Mouse (Mus musculus): ENCODE data around the gene Gm6169. TPM values are rescaled to one million over a fixed set of nuclear protein-coding genes. Genes with fewer than 3 reads are reported as not detected.
"Not testable (repeated sequence)": the region's sequence is repeated elsewhere in the genome, so short reads cannot be mapped to it uniquely, and the experiment has no call there.

Gene Gm6169
- polyA plus RNA-seq, 1 experiment = 6.3 TPM

GRCm38 (mm10) chr13:97066649-97067550 is 32.1 kb downstream of the Gm6169 start, which contains the start of gene Fam169a:
Gene Fam169a, plus strand, starts transcription at chr13:97067286.
- no peak within 1 kb of the TSS for H3K4me3 ChIP-seq
- H3ac ChIP-seq (ENCODE audit: control insufficient read depth, insufficient read length) = no peak within 1 kb of the TSS
- TF ChIP-seq MYOD1 (IDR thresholded peaks at IDR 0.05; ENCODE audit: control insufficient read depth in 1 of 3, insufficient read length in 2 of 3, low read depth in 2 of 3) (no peak), REST (IDR thresholded peaks at IDR 0.05; ENCODE audit: insufficient read depth, insufficient read length) (no peak), USF1 (IDR thresholded peaks at IDR 0.05; ENCODE audit: low read depth) (no peak), E2F4 (IDR thresholded peaks at IDR 0.05; ENCODE audit: insufficient read depth) (no peak), TCF12 (IDR thresholded peaks at IDR 0.05; ENCODE audit: insufficient read depth, poor library complexity, severe bottlenecking) (no peak), POLR2AphosphoS2 (IDR thresholded peaks at IDR 0.05; ENCODE audit: insufficient read length, low read depth) (no peak), MYOG (IDR thresholded peaks at IDR 0.05; ENCODE audit: control insufficient read depth in 1 of 3, insufficient read depth in 1 of 3, insufficient read length in 2 of 3, low read depth in 2 of 3) (no peak), POLR2A (IDR thresholded peaks at IDR 0.05; ENCODE audit: insufficient read length, low read depth) (no peak), MAX (IDR thresholded peaks at IDR 0.05; ENCODE audit: low read depth) (no peak), CEBPB (IDR thresholded peaks at IDR 0.05; ENCODE audit: insufficient read depth, poor library complexity, severe bottlenecking) (no peak), TCF3 (IDR thresholded peaks at IDR 0.05; ENCODE audit: insufficient read length, low read depth) (no peak), SRF (IDR thresholded peaks at IDR 0.05; ENCODE audit: control insufficient read depth, insufficient read length, low read depth) (no peak)
- H3K79me2 ChIP-seq (ENCODE audit: control insufficient read depth, insufficient read depth) = no peaks in the 10 kb centered on the region
- no peaks in the 10 kb centered on the region for H3K36me3 ChIP-seq (ENCODE audit: control insufficient read depth, insufficient read depth)
- no peak within 1 kb of the TSS for H3K4me2 ChIP-seq (ENCODE audit: low read depth)
- peaks cover 19% of the 10 kb centered on the region for H3K27me3 ChIP-seq (ENCODE audit: control insufficient read depth, insufficient read depth, insufficient read length)

GRCm38 (mm10) chr13:97064844-97065621 is 34.0 kb downstream of the Gm6169 start:
- H3K36me3 ChIP-seq (ENCODE audit: control insufficient read depth, insufficient read depth); H3K4me3 ChIP-seq; H3ac ChIP-seq (ENCODE audit: control insufficient read depth, insufficient read length); H3K79me2 ChIP-seq (ENCODE audit: control insufficient read depth, insufficient read depth); H3K27me3 ChIP-seq (ENCODE audit: control insufficient read depth, insufficient read depth, insufficient read length): not testable (repeated sequence)
- H3K4me2 ChIP-seq (ENCODE audit: low read depth) = peak overlapping the region; percentile 6

GRCm38 (mm10) chr13:97064413-97064812 is 34.6 kb downstream of the Gm6169 start:
- no peak overlapping the region for H3ac ChIP-seq (ENCODE audit: control insufficient read depth, insufficient read length)
- H3K36me3 ChIP-seq (ENCODE audit: control insufficient read depth, insufficient read depth) = no peaks in the 10 kb centered on the region
- no peaks in the 10 kb centered on the region for H3K27me3 ChIP-seq (ENCODE audit: control insufficient read depth, insufficient read depth, insufficient read length)
- TF ChIP-seq CEBPB (IDR thresholded peaks at IDR 0.05; ENCODE audit: insufficient read depth, poor library complexity, severe bottlenecking) (no peak), MAX (IDR thresholded peaks at IDR 0.05; ENCODE audit: low read depth) (no peak), SRF (IDR thresholded peaks at IDR 0.05; ENCODE audit: control insufficient read depth, insufficient read length, low read depth) (no peak), MYOG (IDR thresholded peaks at IDR 0.05; ENCODE audit: control insufficient read depth in 1 of 3, insufficient read depth in 1 of 3, insufficient read length in 2 of 3, low read depth in 2 of 3) (no peak)
- no peak overlapping the region for H3K4me3 ChIP-seq
- no peaks in the 10 kb centered on the region for H3K79me2 ChIP-seq (ENCODE audit: control insufficient read depth, insufficient read depth)
- H3K4me2 ChIP-seq (ENCODE audit: low read depth) = peak overlapping the region; percentile 6

GRCm38 (mm10) chr13:97063431-97063830 is 35.6 kb downstream of the Gm6169 start:
- Histone ChIP-seq H3K36me3 (ENCODE audit: control insufficient read depth, insufficient read depth) (no peaks in the 10 kb centered on the region), H3K4me3 (no peak overlapping the region), H3K79me2 (ENCODE audit: control insufficient read depth, insufficient read depth) (no peaks in the 10 kb centered on the region), H3ac (ENCODE audit: control insufficient read depth, insufficient read length) (no peak overlapping the region), H3K27me3 (ENCODE audit: control insufficient read depth, insufficient read depth, insufficient read length) (no peaks in the 10 kb centered on the region), H3K4me2 (ENCODE audit: low read depth) (no peak overlapping the region)
- no peak for TF ChIP-seq POLR2A (IDR thresholded peaks at IDR 0.05; ENCODE audit: insufficient read length, low read depth)
- TF ChIP-seq MYOG (IDR thresholded peaks at IDR 0.05; ENCODE audit: control insufficient read depth in 1 of 3, insufficient read depth in 1 of 3, insufficient read length in 2 of 3, low read depth in 2 of 3) = no peak
- TF ChIP-seq MYOD1 (IDR thresholded peaks at IDR 0.05; ENCODE audit: control insufficient read depth in 1 of 3, insufficient read length in 2 of 3, low read depth in 2 of 3) = no peak
- no peak for TF ChIP-seq REST (IDR thresholded peaks at IDR 0.05; ENCODE audit: insufficient read depth, insufficient read length)
- TF ChIP-seq USF1 (IDR thresholded peaks at IDR 0.05; ENCODE audit: low read depth) = no peak
- no peak for TF ChIP-seq POLR2AphosphoS2 (IDR thresholded peaks at IDR 0.05; ENCODE audit: insufficient read length, low read depth)
- no peak for TF ChIP-seq TCF3 (IDR thresholded peaks at IDR 0.05; ENCODE audit: insufficient read length, low read depth)
- no peak for TF ChIP-seq MAX (IDR thresholded peaks at IDR 0.05; ENCODE audit: low read depth)
- TF ChIP-seq SRF (IDR thresholded peaks at IDR 0.05; ENCODE audit: control insufficient read depth, insufficient read length, low read depth) = no peak
- TF ChIP-seq E2F4 (IDR thresholded peaks at IDR 0.05; ENCODE audit: insufficient read depth) = no peak
- TF ChIP-seq CEBPB (IDR thresholded peaks at IDR 0.05; ENCODE audit: insufficient read depth, poor library complexity, severe bottlenecking) = no peak
- no peak for TF ChIP-seq TCF12 (IDR thresholded peaks at IDR 0.05; ENCODE audit: insufficient read depth, poor library complexity, severe bottlenecking)

- no peaks in the 10 kb centered on the region for H3K27me3 ChIP-seq (ENCODE audit: control insufficient read depth, insufficient read depth, insufficient read length)
- no peak overlapping the region for H3K4me3 ChIP-seq
- no peak overlapping the region for H3ac ChIP-seq (ENCODE audit: control insufficient read depth, insufficient read length)
- H3K36me3 ChIP-seq (ENCODE audit: control insufficient read depth, insufficient read depth) = no peaks in the 10 kb centered on the region
- no peak overlapping the region for H3K4me2 ChIP-seq (ENCODE audit: low read depth)
- TF ChIP-seq TCF3 (IDR thresholded peaks at IDR 0.05; ENCODE audit: insufficient read length, low read depth) (no peak), POLR2A (IDR thresholded peaks at IDR 0.05; ENCODE audit: insufficient read length, low read depth) (no peak), USF1 (IDR thresholded peaks at IDR 0.05; ENCODE audit: low read depth) (no peak), E2F4 (IDR thresholded peaks at IDR 0.05; ENCODE audit: insufficient read depth) (no peak), CEBPB (IDR thresholded peaks at IDR 0.05; ENCODE audit: insufficient read depth, poor library complexity, severe bottlenecking) (no peak), MYOD1 (IDR thresholded peaks at IDR 0.05; ENCODE audit: control insufficient read depth in 1 of 3, insufficient read length in 2 of 3, low read depth in 2 of 3) (no peak), MAX (IDR thresholded peaks at IDR 0.05; ENCODE audit: low read depth) (no peak), MYOG (IDR thresholded peaks at IDR 0.05; ENCODE audit: control insufficient read depth in 1 of 3, insufficient read depth in 1 of 3, insufficient read length in 2 of 3, low read depth in 2 of 3) (no peak), SRF (IDR thresholded peaks at IDR 0.05; ENCODE audit: control insufficient read depth, insufficient read length, low read depth) (no peak), REST (IDR thresholded peaks at IDR 0.05; ENCODE audit: insufficient read depth, insufficient read length) (no peak), TCF12 (IDR thresholded peaks at IDR 0.05; ENCODE audit: insufficient read depth, poor library complexity, severe bottlenecking) (no peak), POLR2AphosphoS2 (IDR thresholded peaks at IDR 0.05; ENCODE audit: insufficient read length, low read depth) (no peak)
- no peaks in the 10 kb centered on the region for H3K79me2 ChIP-seq (ENCODE audit: control insufficient read depth, insufficient read depth)
Measured at GRCm38 (mm10) chr13:97062151-97062550, 36.9 kb downstream of the Gm6169 start.
